Mouse (Mus musculus): Measurements from ENCODE around the gene Dab1. TPM values are rescaled to one million over a fixed set of nuclear protein-coding genes. Genes with fewer than 3 reads are reported as not detected.

Gene Dab1
- polyA plus RNA-seq, 1 experiment, result 1.5 TPM

GRCm38 (mm10) chr4:104276916-104277315 lies 657.8 kb downstream of the Dab1 start:
- WGBS, result 80% methylated on average over 7 of the region's 7 CpGs
- TF ChIP-seq CTCF (IDR thresholded peaks at IDR 0.05; ENCODE audit: control insufficient read depth, insufficient read depth, low read length) (no peak), POLR2A (IDR thresholded peaks at IDR 0.05; ENCODE audit: borderline replicate concordance, control insufficient read depth, low read depth, low read length) (no peak)
- H3K4me1 ChIP-seq (ENCODE audit: control insufficient read depth, insufficient read depth, low read length), result no peaks in the 10 kb centered on the region
- H3K27ac ChIP-seq (ENCODE audit: control insufficient read depth, insufficient read depth, low read depth, low read length, poor library complexity), result no peak overlapping the region
- no peak overlapping the region for H3K4me3 ChIP-seq (replicated peaks; ENCODE audit: control insufficient read depth, low read depth, low read length)

- TF ChIP-seq POLR2A (IDR thresholded peaks at IDR 0.05; ENCODE audit: borderline replicate concordance, control insufficient read depth, low read depth, low read length) (no peak), CTCF (IDR thresholded peaks at IDR 0.05; ENCODE audit: control insufficient read depth, insufficient read depth, low read length) (no peak)
- no peak overlapping the region for H3K4me3 ChIP-seq (replicated peaks; ENCODE audit: control insufficient read depth, low read depth, low read length)
- H3K27ac ChIP-seq (ENCODE audit: control insufficient read depth, insufficient read depth, low read depth, low read length, poor library complexity), result no peak overlapping the region
- WGBS, result 64% methylated on average over 3 of the region's 3 CpGs
- no peaks in the 10 kb centered on the region for H3K4me1 ChIP-seq (ENCODE audit: control insufficient read depth, insufficient read depth, low read length)
These were observed 662.4 kb downstream of the Dab1 start for GRCm38 (mm10) chr4:104281518-104281917.

- TF ChIP-seq POLR2A (IDR thresholded peaks at IDR 0.05; ENCODE audit: borderline replicate concordance, control insufficient read depth, low read depth, low read length), result no peak
- TF ChIP-seq CTCF (IDR thresholded peaks at IDR 0.05; ENCODE audit: control insufficient read depth, insufficient read depth, low read length), result no peak
- no peak overlapping the region for H3K27ac ChIP-seq (ENCODE audit: control insufficient read depth, insufficient read depth, low read depth, low read length, poor library complexity)
- 66% methylated on average over 6 of the region's 6 CpGs for WGBS
- no peak overlapping the region for H3K4me3 ChIP-seq (replicated peaks; ENCODE audit: control insufficient read depth, low read depth, low read length)
- H3K4me1 ChIP-seq (ENCODE audit: control insufficient read depth, insufficient read depth, low read length), result no peaks in the 10 kb centered on the region
These were observed 664.7 kb downstream of the Dab1 start for GRCm38 (mm10) chr4:104283906-104284305.

- TF ChIP-seq POLR2A (IDR thresholded peaks at IDR 0.05; ENCODE audit: borderline replicate concordance, control insufficient read depth, low read depth, low read length), result no peak
- no peak for TF ChIP-seq CTCF (IDR thresholded peaks at IDR 0.05; ENCODE audit: control insufficient read depth, insufficient read depth, low read length)
- 57% methylated on average over 3 of the region's 3 CpGs for WGBS
- no peak overlapping the region for H3K4me3 ChIP-seq (replicated peaks; ENCODE audit: control insufficient read depth, low read depth, low read length)
- no peak overlapping the region for H3K27ac ChIP-seq (ENCODE audit: control insufficient read depth, insufficient read depth, low read depth, low read length, poor library complexity)
- no peaks in the 10 kb centered on the region for H3K4me1 ChIP-seq (ENCODE audit: control insufficient read depth, insufficient read depth, low read length)
These were observed 669.2 kb downstream of the Dab1 start for GRCm38 (mm10) chr4:104288401-104288800.

GRCm38 (mm10) chr4:104301764-104302163 lies 682.6 kb downstream of the Dab1 start:
- H3K4me1 ChIP-seq (ENCODE audit: control insufficient read depth, insufficient read depth, low read length), result no peaks in the 10 kb centered on the region
- 55% methylated on average over 3 of the region's 3 CpGs for WGBS
- H3K4me3 ChIP-seq (replicated peaks; ENCODE audit: control insufficient read depth, low read depth, low read length), result no peak overlapping the region
- TF ChIP-seq POLR2A (IDR thresholded peaks at IDR 0.05; ENCODE audit: borderline replicate concordance, control insufficient read depth, low read depth, low read length) (no peak), CTCF (IDR thresholded peaks at IDR 0.05; ENCODE audit: control insufficient read depth, insufficient read depth, low read length) (no peak)
- H3K27ac ChIP-seq (ENCODE audit: control insufficient read depth, insufficient read depth, low read depth, low read length, poor library complexity), result no peak overlapping the region

GRCm38 (mm10) chr4:104302996-104303652 lies 684.0 kb downstream of the Dab1 start:
- no peak overlapping the region for H3K27ac ChIP-seq (ENCODE audit: control insufficient read depth, insufficient read depth, low read depth, low read length, poor library complexity)
- WGBS, result 68% methylated on average over 10 of the region's 10 CpGs
- H3K4me3 ChIP-seq (replicated peaks; ENCODE audit: control insufficient read depth, low read depth, low read length), result no peak overlapping the region
- no peaks in the 10 kb centered on the region for H3K4me1 ChIP-seq (ENCODE audit: control insufficient read depth, insufficient read depth, low read length)
- TF ChIP-seq POLR2A (IDR thresholded peaks at IDR 0.05; ENCODE audit: borderline replicate concordance, control insufficient read depth, low read depth, low read length) (no peak), CTCF (IDR thresholded peaks at IDR 0.05; ENCODE audit: control insufficient read depth, insufficient read depth, low read length) (no peak)

GRCm38 (mm10) chr4:104307781-104308180 lies 688.6 kb downstream of the Dab1 start:
- H3K4me1 ChIP-seq (ENCODE audit: control insufficient read depth, insufficient read depth, low read length), result no peaks in the 10 kb centered on the region
- no peak for TF ChIP-seq CTCF (IDR thresholded peaks at IDR 0.05; ENCODE audit: control insufficient read depth, insufficient read depth, low read length)
- TF ChIP-seq POLR2A (IDR thresholded peaks at IDR 0.05; ENCODE audit: borderline replicate concordance, control insufficient read depth, low read depth, low read length), result no peak
- 50% methylated on average over 2 of the region's 2 CpGs for WGBS
- H3K4me3 ChIP-seq (replicated peaks; ENCODE audit: control insufficient read depth, low read depth, low read length), result no peak overlapping the region
- no peak overlapping the region for H3K27ac ChIP-seq (ENCODE audit: control insufficient read depth, insufficient read depth, low read depth, low read length, poor library complexity)

GRCm38 (mm10) chr4:104326221-104326620 lies 707.1 kb downstream of the Dab1 start:
- H3K4me1 ChIP-seq (ENCODE audit: control insufficient read depth, insufficient read depth, low read length), result no peaks in the 10 kb centered on the region
- 68% methylated on average over 5 of the region's 5 CpGs for WGBS
- H3K27ac ChIP-seq (ENCODE audit: control insufficient read depth, insufficient read depth, low read depth, low read length, poor library complexity), result no peak overlapping the region
- TF ChIP-seq CTCF (IDR thresholded peaks at IDR 0.05; ENCODE audit: control insufficient read depth, insufficient read depth, low read length) (no peak), POLR2A (IDR thresholded peaks at IDR 0.05; ENCODE audit: borderline replicate concordance, control insufficient read depth, low read depth, low read length) (no peak)
- H3K4me3 ChIP-seq (replicated peaks; ENCODE audit: control insufficient read depth, low read depth, low read length), result no peak overlapping the region

GRCm38 (mm10) chr4:104331896-104332295 lies 712.7 kb downstream of the Dab1 start:
- Histone ChIP-seq H3K4me3 (replicated peaks; ENCODE audit: control insufficient read depth, low read depth, low read length) (no peak overlapping the region), H3K4me1 (ENCODE audit: control insufficient read depth, insufficient read depth, low read length) (no peaks in the 10 kb centered on the region), H3K27ac (ENCODE audit: control insufficient read depth, insufficient read depth, low read depth, low read length, poor library complexity) (no peak overlapping the region)
- WGBS, result 64% methylated on average over 6 of the region's 6 CpGs
- TF ChIP-seq CTCF (IDR thresholded peaks at IDR 0.05; ENCODE audit: control insufficient read depth, insufficient read depth, low read length) (no peak), POLR2A (IDR thresholded peaks at IDR 0.05; ENCODE audit: borderline replicate concordance, control insufficient read depth, low read depth, low read length) (no peak)
